Mouse (Mus musculus): ENCODE data around the gene Spag17. TPM values are rescaled to one million over a fixed set of nuclear protein-coding genes. Genes with fewer than 3 reads are reported as not detected.

Gene Spag17
- total RNA-seq, 2 experiments from 2014 or later = not detected

DNA sequence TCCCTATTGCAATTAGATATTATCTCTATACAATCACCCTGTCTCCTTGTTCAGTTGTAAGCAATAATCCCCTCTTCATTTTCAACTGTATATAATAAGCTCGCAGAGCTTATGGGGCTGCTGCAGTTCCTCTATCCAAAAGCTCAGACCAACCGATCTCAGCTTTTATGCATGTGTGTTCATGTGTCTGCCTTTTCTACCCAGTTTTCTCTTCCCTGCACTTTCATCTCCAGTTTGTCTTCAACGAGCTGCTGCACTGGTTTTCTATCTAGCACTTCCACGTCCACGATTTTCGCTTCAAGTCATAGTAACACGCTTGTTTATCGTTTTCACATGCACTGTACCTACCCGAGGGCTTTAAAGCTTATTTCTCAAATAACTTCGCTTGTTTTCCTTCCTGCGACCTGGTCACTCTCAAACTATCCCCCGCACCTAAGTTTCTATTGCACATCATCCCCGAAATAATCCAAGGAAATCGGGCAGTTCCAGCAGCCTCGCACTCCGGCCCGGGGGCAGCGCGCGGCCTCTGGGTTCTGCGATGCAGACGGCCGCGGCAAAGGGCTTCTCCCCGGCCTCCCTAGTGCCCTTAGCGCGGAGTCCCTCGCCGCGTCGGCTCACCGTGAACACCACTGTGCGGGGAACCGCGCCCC lies 276.6 kb downstream of the Spag17 start:
- no peak for DNase-seq (ENCODE audit: low spot score)
- intact Hi-C loops (cut with DNase I) = no loop called here

DNA sequence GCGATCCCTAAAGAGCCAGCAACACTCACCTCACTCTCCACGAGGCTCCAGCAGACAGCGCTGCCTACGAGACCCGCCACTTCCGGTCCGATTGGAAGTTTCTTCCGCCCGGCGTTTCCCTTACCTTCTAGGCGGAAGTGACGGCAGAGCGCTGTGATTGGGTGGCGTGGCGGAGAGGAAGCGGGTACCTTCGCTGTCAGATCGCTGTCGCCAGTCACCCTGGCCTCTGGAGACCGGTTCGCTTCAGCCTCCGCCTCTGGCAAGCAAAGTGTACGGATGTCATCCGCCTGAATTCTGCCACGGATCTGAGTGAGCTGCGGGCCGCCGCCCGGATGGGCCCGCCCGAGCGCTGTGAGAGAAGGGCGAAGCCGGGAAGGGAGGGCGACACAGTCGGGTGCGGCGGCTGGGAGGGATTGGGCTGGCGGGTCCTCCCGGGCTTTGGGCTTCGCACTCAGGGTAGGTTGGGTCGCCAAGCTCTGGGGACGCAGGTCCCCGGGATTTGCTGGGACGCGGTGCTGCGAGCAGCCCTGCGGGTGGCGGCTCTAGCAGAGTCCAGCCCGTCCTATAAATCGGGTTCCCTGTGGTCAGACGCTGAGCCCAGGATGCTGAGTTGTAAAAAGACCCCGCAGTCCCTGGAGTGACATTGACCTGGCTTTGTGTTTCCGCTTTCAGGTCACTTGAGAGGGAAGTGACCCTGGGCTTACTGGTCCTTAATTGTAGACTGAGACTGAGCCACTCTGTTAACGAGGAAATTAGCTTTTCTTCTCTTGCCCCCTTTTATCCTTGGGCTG lies 277.3 kb downstream of the Spag17 start, which contains the start of the genes Gdap2 and Wdr3:
Gdap2 (plus strand) TSS at position 67 of the 791 bp plus-strand sequence.
Wdr3 (minus strand) TSS at position 93 of the 791 bp plus-strand sequence.
- DNase-seq (ENCODE audit: low spot score) = peak; percentile 91
- intact Hi-C loops (cut with DNase I) = no loop called here

DNA sequence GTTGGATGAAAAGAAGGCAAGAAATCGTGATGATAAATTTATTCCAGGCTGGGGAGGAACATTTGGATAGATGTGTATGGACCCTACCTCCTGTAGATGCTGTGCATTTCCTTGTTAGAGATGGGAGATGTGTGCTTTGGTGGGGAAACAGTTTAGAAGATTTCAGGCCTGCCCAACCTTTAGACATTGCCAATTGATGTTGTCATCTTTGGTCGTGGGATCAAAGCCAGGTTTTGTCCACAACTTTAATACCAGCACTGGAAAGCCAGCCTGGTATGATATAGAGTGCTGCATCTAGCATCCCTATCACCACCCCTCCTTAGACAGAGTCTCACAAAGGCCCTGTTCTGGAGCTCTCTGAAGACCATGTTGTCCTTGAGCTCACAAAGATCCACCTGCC lies 278.4 kb downstream of the Spag17 start:
- intact Hi-C loops (cut with DNase I) = no loop called here
- no peak for DNase-seq (ENCODE audit: low spot score)

DNA sequence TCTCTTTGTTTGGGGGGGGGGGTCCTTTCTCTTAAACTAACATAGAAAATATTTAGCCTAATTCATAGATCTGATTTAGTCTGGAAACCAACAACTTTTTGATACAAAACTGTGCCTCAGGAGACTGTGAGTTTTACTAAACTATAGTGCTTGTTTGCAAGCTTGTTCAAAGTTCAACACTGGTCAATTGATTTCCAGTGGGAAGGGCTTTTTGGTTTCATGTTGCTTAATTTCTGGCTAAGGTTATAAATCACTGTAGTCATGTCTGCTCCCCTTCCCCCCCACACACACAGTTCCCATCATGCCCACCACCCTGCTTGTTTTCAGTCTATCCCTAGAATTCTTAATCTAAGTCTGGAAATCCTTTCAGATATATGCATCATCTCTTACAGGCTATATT lies 279.8 kb downstream of the Spag17 start:
- intact Hi-C loops (cut with DNase I) = no loop called here
- no peak for DNase-seq (ENCODE audit: low spot score)

DNA sequence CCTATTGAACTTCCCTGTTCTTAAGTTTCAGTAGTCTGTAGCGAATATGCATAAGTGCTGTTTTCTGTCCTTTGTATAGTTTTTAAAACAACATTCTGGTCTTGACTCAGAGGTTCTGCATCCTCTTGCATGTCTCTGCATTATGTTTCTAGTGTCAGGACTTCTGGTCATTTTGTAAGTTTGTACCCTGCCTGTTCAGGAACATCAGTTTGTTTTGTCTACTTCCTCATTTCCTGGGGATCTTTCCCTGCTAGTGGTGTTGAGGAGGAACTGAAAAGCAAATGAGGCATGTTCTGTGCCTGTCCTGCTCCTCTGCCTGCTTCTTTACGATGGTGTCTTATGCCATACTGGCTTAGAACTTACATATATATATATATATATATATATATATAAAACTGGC lies 290.8 kb downstream of the Spag17 start:
- DNase-seq (ENCODE audit: low spot score) = no peak
- intact Hi-C loops (cut with DNase I) = no loop called here

DNA sequence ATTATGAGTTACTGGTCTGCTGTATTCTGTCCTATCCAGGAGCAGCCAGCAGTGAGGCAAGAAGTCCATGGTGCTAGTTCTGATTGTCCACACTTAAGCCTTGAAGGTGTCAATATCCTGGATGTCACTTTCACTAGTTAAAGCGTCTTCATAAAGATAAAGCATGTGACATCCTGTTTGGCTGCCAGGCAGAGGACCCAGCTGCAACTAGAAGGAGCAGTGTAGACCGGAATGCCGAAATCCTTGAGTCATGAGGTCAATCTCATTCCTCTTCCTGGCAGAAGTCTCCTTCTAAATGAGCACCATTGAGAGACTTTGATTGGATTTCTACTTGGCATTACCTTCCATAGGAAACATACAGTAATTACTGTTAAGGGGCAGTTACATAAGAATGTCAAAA lies 295.3 kb downstream of the Spag17 start:
- intact Hi-C loops (cut with DNase I) = no loop called here
- DNase-seq (ENCODE audit: low spot score) = no peak

DNA sequence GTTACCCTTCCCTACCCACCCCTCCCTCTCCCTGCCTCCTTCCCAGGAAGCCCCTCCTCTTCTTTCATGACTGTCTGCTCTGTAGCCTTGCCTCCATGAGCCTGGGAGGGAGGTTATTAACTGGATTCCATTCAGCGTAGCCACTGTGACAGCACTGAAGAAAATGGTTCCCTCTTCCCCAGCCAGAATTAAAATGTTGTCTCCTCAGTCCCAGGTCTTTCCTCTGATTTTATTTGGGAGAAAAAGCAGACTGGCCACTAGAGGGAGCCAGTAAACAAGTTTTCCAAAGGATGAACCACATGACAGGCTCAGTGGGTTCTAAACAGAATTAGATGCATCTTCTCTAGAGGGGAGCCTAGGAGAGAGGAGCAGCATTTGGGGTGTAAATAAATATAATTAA lies 304.2 kb downstream of the Spag17 start:
- DNase-seq (ENCODE audit: low spot score) = no peak
- intact Hi-C loops (cut with DNase I) = loop anchor here (5.0 kb wide), 1 partner anchor 378 kb away; no protein-coding TSS in a partner anchor

DNA sequence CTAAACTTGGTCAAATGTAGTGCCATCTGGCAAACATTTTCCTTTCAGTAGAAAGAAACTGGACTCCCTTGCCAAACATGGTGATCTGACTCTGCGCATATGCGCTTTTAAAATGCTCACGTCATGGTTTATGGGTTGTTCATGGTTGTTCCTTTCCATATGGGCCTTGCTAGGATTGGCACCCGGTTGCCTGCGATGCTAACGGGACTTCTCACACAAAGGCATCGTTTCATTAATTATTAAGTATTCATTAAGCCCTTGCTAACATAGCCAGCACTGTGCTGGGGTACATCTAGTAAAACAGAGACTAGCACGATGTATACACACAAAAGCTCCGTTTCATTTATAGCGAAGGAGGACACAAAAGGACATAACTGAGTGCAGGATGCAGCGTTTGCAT lies 304.7 kb downstream of the Spag17 start:
- DNase-seq (ENCODE audit: low spot score) = no peak
- intact Hi-C loops (cut with DNase I) = loop anchor here (5.0 kb wide), 1 partner anchor 377 kb away; no protein-coding TSS in a partner anchor
